Mouse (Mus musculus): ENCODE data around the gene Hils1.

DNA sequence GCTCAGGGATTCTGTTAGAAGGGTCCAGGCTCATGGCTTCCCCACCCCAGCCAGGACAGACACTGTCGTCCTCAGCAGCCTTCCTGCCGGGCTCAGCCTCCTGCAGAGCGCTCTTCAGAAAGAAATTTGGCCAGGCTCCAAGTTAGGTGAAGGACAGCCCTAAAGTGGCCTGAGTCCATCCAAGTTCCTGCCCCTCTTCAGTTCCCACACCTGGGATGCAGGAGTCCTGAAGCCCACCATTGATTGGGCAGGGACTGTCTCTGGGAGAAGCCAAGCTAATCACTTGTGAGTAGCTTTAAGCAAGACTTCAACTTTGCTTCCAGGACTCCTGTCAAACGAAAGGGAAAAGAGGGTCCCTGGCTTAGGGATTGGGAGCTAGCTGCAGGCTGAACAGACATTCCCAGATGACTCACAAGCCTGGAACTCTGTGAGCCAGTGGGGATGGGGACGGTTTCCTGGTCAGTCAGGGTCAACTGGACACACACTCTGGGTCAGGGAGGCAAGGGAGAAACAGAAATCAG lies 39.6 kb upstream of the Hils1 start:
- TF ChIP-seq CTCF (IDR thresholded peaks at IDR 0.05; ENCODE audit: extremely low read depth, insufficient read length, insufficient replicate concordance, low read depth, low read length): no peak
- no peak for TF ChIP-seq POLR2A (IDR thresholded peaks at IDR 0.05; ENCODE audit: low read depth, low read length)

All from small intestine, adult 2 months (tissue).